Mouse (Mus musculus) kidney, postnatal 0 days (tissue): Measurements from ENCODE around the gene Tsc2. TPM values are rescaled to one million over a fixed set of nuclear protein-coding genes. Genes with fewer than 3 reads are reported as not detected.

Experiments
- ATAC-seq: fragments of 200-750 bp; cut with Nextera tagmentation; replicated peaks from 2 replicates; pipeline ENCODE4 v1.8.0; 2017; ENCODE audit warnings: low read depth, moderate number of reproducible peaks, moderate TSS enrichment, moderate library complexity; ENCODE audit not compliant: low FRiP score
- DNase-seq: peaks from one replicate; pipeline ENCODE4 v3.0.0-alpha.2; 2016; ENCODE audit warnings: low spot score
- H3K27ac ChIP-seq: fragments of 300-500 bp; sonication (generic); 2 replicates; pipeline ENCODE4 v1.5.1; 2014; ENCODE audit warnings: mild to moderate bottlenecking
- H3K27me3 ChIP-seq: fragments of 300-500 bp; sonication (generic); 2 replicates; pipeline ENCODE4 v1.6.1; 2014; ENCODE audit warnings: low read length, mixed read lengths; ENCODE audit not compliant: insufficient read depth
- H3K36me3 ChIP-seq: fragments of 300-500 bp; sonication (generic); 2 replicates; pipeline ENCODE4 v1.6.1; 2014; ENCODE audit warnings: low read length, mixed read lengths; ENCODE audit not compliant: insufficient read depth
- H3K4me1 ChIP-seq: fragments of 300-500 bp; sonication (generic); replicated peaks from 2 replicates; pipeline ENCODE4 v1.6.1; 2014; ENCODE audit warnings: antibody characterized with exemption, low read length, mixed read lengths; ENCODE audit not compliant: insufficient read depth
- H3K4me2 ChIP-seq: fragments of 300-500 bp; sonication (generic); 2 replicates; pipeline ENCODE4 v1.6.1; 2014; ENCODE audit warnings: mild to moderate bottlenecking, low read length, moderate library complexity, mixed read lengths
- H3K4me3 ChIP-seq: fragments of 300-500 bp; sonication (generic); replicated peaks from 2 replicates; pipeline ENCODE4 v1.5.1; 2014; ENCODE audit warnings: low read depth, low read length
- H3K9ac ChIP-seq: fragments of 300-500 bp; sonication (generic); 2 replicates; pipeline ENCODE4 v1.6.1; 2014; ENCODE audit warnings: low read depth, low read length
- H3K9me3 ChIP-seq: fragments of 300-500 bp; sonication (generic); replicated peaks from 2 replicates; pipeline ENCODE4 v1.6.1; 2016; ENCODE audit warnings: low read length, inconsistent platforms, mixed read lengths
- CTCF ChIP-seq: IDR thresholded peaks from 2 replicates; pipeline ENCODE4 v1.5.1; 2016; ENCODE audit warnings: antibody characterized with exemption, low read depth, mild to moderate bottlenecking, moderate library complexity
- whole genome bisulfite sequencing: fragments of 180-500 bp; shearing (Covaris S2); extraction: QIAGEN DNeasy Blood & Tissue Kit; methylation state at CpG from one replicate; pipeline ENCODE4 v1.1.7; 2014; 5-methylcytosine and 5-hydroxymethylcytosine counted together
- polyA plus RNA-seq: library from polyadenylated mRNA; unstranded; fragments of >200 nt; fragmentation: Nextera tagmentation; extraction: Ambion mirVana; gene quantifications from 2 replicates; pipeline ENCODE4 v1.2.1, GENCODE M21; 2015

Gene Tsc2
- polyA plus RNA-seq, 1 experiment from 2014 or later, result 36.4 TPM

DNA sequence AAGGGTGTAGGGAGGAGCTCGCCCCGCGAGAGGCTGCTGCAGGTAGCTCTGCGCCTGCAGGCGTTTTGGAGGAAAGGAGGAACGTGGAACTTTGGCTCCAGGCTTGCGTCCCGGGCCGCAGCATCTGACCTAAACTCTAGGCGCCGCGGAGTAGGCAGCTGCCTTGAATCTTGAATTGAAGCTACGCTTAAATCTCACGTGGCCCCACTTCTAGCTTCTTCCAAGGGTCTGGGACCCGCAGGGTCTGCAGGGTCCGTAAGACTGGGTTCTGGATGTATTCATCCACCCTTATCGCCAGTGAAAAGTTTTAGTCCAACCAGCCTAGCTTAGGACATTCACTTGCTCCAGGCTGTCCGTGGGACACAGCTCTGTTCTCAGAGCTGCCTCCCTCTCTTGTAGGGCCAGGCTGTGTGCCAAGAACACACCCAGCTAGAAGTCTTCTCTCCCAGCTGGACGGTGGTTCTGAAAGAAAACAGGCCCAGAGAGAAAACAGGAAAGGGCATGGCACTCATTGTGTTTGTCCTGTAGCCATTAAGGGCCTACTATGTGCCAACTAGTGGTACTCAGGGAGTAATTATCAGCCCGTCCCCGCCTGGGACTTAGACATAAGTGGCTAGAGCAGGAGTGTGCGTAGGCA lies 501 bp upstream of the Tsc2 start:
- WGBS, result 9% methylated on average over 22 of the region's 22 CpGs
- H3K9ac ChIP-seq, result peak overlapping the region; percentile 70
- H3K9me3 ChIP-seq, result no peaks in the 10 kb centered on the region
- peak overlapping the region; percentile 77 for H3K4me2 ChIP-seq
- H3K36me3 ChIP-seq, result peaks cover 13% of the 10 kb centered on the region
- H3K4me3 ChIP-seq, result peak overlapping the region; percentile 72
- no peak for TF ChIP-seq CTCF
- no peaks in the 10 kb centered on the region for H3K27me3 ChIP-seq
- peak overlapping the region; percentile 94 for H3K27ac ChIP-seq
- H3K4me1 ChIP-seq, result peaks cover 12% of the 10 kb centered on the region
- ATAC-seq (peak; percentile 24; the same call in 1 of the 2 replicates), DNase-seq (peak; percentile 73)

GRCm38 (mm10) chr17:24630072-24630471 lies 2.4 kb downstream of the Tsc2 start:
- no peak overlapping the region for H3K4me3 ChIP-seq
- no peak for DNase-seq
- H3K9me3 ChIP-seq, result no peaks in the 10 kb centered on the region
- WGBS, result 87% methylated on average over 14 of the region's 14 CpGs
- no peak for TF ChIP-seq CTCF
- no peak overlapping the region for H3K4me2 ChIP-seq
- peaks cover 12% of the 10 kb centered on the region for H3K4me1 ChIP-seq
- no peak for ATAC-seq
- H3K27me3 ChIP-seq, result no peaks in the 10 kb centered on the region
- H3K36me3 ChIP-seq, result peaks cover 24% of the 10 kb centered on the region
- no peak overlapping the region for H3K9ac ChIP-seq
- no peak overlapping the region for H3K27ac ChIP-seq

DNA sequence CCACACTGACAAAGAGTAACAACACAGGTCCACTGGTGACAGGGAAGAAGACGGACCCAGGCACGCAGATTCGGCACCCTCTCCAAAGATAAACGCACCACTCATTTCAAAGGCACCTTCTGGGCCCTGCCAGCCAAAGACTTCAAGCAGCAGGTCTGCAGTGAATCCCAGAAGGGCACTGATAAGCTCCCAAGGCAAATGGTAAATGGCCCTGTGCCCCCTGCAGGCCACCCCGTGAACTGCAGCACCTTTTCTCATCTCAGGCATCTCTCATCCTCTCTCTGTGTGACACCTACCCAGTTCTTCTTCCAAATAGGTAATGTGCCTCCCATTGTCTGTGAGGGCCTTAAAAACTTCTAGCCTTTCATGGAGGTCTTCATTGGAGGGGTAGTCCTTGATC lies 3.8 kb downstream of the Tsc2 start:
- DNase-seq, result peak; percentile 76
- peaks cover 29% of the 10 kb centered on the region for H3K36me3 ChIP-seq
- H3K27ac ChIP-seq, result no peak overlapping the region

GRCm38 (mm10) chr17:24625472-24625871 lies 7.0 kb downstream of the Tsc2 start:
- 93% methylated on average over 8 of the region's 8 CpGs for WGBS
- H3K27me3 ChIP-seq, result no peaks in the 10 kb centered on the region
- no peak overlapping the region for H3K4me3 ChIP-seq
- H3K36me3 ChIP-seq, result peaks cover 57% of the 10 kb centered on the region
- H3K4me2 ChIP-seq, result no peak overlapping the region
- no peak for TF ChIP-seq CTCF
- DNase-seq, result no peak
- no peaks in the 10 kb centered on the region for H3K9me3 ChIP-seq
- H3K9ac ChIP-seq, result no peak overlapping the region
- no peak for ATAC-seq
- no peak overlapping the region for H3K27ac ChIP-seq
- H3K4me1 ChIP-seq, result no peaks in the 10 kb centered on the region

More for the DNA sequence above, 3.8 kb downstream of the Tsc2 start:
- Histone ChIP-seq H3K27me3 (no peaks in the 10 kb centered on the region), H3K4me2 (no peak overlapping the region), H3K9ac (no peak overlapping the region), H3K9me3 (no peaks in the 10 kb centered on the region), H3K4me1 (peaks cover 12% of the 10 kb centered on the region), H3K4me3 (no peak overlapping the region)
- ATAC-seq, result no peak
- WGBS, result 53% methylated on average over 5 of the region's 5 CpGs
- peak; percentile 90 for TF ChIP-seq CTCF

DNA sequence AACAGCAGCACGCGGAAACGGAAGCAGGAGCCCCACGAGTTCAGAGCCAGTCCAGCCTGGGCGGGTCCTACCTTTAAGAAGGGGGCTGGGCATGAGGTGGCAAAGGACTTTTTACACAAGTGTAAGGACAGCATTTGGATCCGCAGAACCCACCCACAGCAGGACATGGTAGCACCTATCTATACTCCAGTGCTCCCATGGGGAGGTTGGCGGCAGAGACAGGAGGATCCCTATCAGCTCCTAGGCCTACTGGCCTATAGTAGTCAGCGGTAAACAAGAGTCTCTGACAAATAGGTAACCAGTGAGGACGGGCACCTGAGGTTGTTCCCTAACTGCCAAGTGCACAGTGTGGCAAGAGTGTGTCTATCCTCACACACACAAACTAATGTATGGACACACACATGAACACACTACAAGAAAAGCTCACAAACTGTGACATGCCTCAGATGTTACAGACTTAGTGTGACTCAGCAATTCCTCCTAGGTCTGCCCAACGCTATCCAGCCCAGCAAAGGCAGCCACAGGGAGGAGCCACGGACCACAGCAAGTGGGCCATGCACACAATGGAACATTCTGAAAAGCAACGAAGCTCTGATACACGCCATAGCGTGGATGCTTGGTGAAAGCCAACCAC lies 14.8 kb downstream of the Tsc2 start:
- WGBS, result 85% methylated on average over 14 of the region's 14 CpGs
- H3K4me3 ChIP-seq, result no peak overlapping the region
- peak; percentile 28; the same call in 1 of the 2 replicates for TF ChIP-seq CTCF
- no peaks in the 10 kb centered on the region for H3K27me3 ChIP-seq
- DNase-seq (no peak), ATAC-seq (no peak)
- no peaks in the 10 kb centered on the region for H3K9me3 ChIP-seq
- no peak overlapping the region for H3K27ac ChIP-seq
- peaks cover 77% of the 10 kb centered on the region for H3K36me3 ChIP-seq
- no peaks in the 10 kb centered on the region for H3K4me1 ChIP-seq
- H3K9ac ChIP-seq, result no peak overlapping the region
- H3K4me2 ChIP-seq, result no peak overlapping the region

DNA sequence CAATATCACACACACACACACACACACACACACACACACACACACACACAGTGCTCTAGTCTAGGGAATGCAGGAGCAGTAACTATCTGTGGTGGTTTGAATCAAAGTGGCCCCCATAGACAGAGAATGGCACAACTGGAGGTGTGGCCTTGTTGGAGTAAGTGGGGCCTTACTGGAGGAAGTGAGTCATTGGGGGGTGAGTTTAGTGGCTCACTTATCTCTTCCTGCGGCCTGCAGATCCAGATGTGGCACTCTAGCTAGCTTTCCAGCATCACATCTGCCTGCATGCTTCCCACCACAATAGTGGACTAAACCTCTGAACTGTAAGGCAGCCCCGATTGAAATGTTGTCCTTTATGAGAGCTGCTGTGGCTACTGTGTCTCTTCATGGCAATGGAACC lies 21.7 kb downstream of the Tsc2 start:
- H3K4me1 ChIP-seq, result no peaks in the 10 kb centered on the region
- no peak overlapping the region for H3K9ac ChIP-seq
- peaks cover 56% of the 10 kb centered on the region for H3K36me3 ChIP-seq
- H3K9me3 ChIP-seq, result no peaks in the 10 kb centered on the region
- no peak overlapping the region for H3K4me3 ChIP-seq
- WGBS, result 86% methylated on average over 2 of the region's 2 CpGs
- no peak for TF ChIP-seq CTCF
- no peak overlapping the region for H3K27ac ChIP-seq
- ATAC-seq, result no peak
- H3K4me2 ChIP-seq, result no peak overlapping the region
- no peak for DNase-seq
- no peaks in the 10 kb centered on the region for H3K27me3 ChIP-seq

GRCm38 (mm10) chr17:24608874-24609273 lies 23.6 kb downstream of the Tsc2 start:
- WGBS, result 92% methylated on average over 8 of the region's 8 CpGs
- Histone ChIP-seq H3K4me2 (no peak overlapping the region), H3K36me3 (peaks cover 55% of the 10 kb centered on the region), H3K4me3 (no peak overlapping the region), H3K27me3 (no peaks in the 10 kb centered on the region), H3K9me3 (no peaks in the 10 kb centered on the region), H3K27ac (no peak overlapping the region), H3K4me1 (no peaks in the 10 kb centered on the region), H3K9ac (no peak overlapping the region)
- no peak for DNase-seq
- no peak for ATAC-seq
- no peak for TF ChIP-seq CTCF
